Mouse (Mus musculus) ES-Bruce4 (cell line): ENCODE measurements around the gene Xirp1. TPM values are rescaled to one million over a fixed set of nuclear protein-coding genes. Genes with fewer than 3 reads are reported as not detected.

Source experiments
- H3K27ac ChIP-seq: 2 replicates; pipeline ENCODE4 v1.5.1; 2012; ENCODE audit warnings: low read length, inconsistent platforms; ENCODE audit not compliant: insufficient read depth
- H3K27me3 ChIP-seq: 2 replicates; pipeline ENCODE4 v1.6.1; 2012; ENCODE audit warnings: mild to moderate bottlenecking, low read length, inconsistent platforms; ENCODE audit not compliant: control insufficient read depth, poor library complexity, insufficient read depth, severe bottlenecking
- H3K36me3 ChIP-seq: 2 replicates; pipeline ENCODE4 v1.6.1; 2012; ENCODE audit warnings: inconsistent platforms, mild to moderate bottlenecking, low read length, moderate library complexity; ENCODE audit not compliant: control insufficient read depth, poor library complexity, insufficient read depth, severe bottlenecking
- H3K4me1 ChIP-seq: one replicate; pipeline ENCODE4 v1.8.1; 2011; ENCODE audit warnings: low read length; ENCODE audit not compliant: control insufficient read depth, insufficient read depth
- H3K4me3 ChIP-seq: 2 replicates; pipeline ENCODE4 v1.5.1; 2011; ENCODE audit warnings: low read depth, mild to moderate bottlenecking, low read length
- H3K9ac ChIP-seq: 2 replicates; pipeline ENCODE4 v1.6.1; 2012; ENCODE audit warnings: low read depth, mild to moderate bottlenecking, inconsistent platforms; ENCODE audit not compliant: poor library complexity, severe bottlenecking
- H3K9me3 ChIP-seq: replicated peaks from 2 replicates; pipeline ENCODE4 v1.6.1; 2012; ENCODE audit warnings: mild to moderate bottlenecking, low read length, inconsistent platforms; ENCODE audit not compliant: control insufficient read depth, poor library complexity, insufficient read depth, severe bottlenecking
- CTCF ChIP-seq: IDR thresholded peaks from one replicate; pipeline ENCODE4 v1.8.1; 2011; ENCODE audit warnings: low read depth, low read length
- EP300 ChIP-seq: IDR thresholded peaks from 2 replicates; pipeline ENCODE4 v1.6.1; 2011; ENCODE audit warnings: low read depth, low read length; ENCODE audit not compliant: insufficient read depth
- POLR2A ChIP-seq: IDR thresholded peaks from one replicate; pipeline ENCODE4 v1.8.1; 2011; ENCODE audit warnings: low read length; ENCODE audit not compliant: insufficient read depth
- polyA plus RNA-seq: library from polyadenylated mRNA; stranded (reverse); fragments of >200 nt; gene quantifications from 2 replicates; pipeline ENCODE4 v1.2.4, GENCODE M21; 2011; ENCODE audit warnings: low read depth; ENCODE audit not compliant: missing spikeins, insufficient read depth, insufficient read length

Xirp1 gene
- polyA plus RNA-seq, 1 experiment, result not detected

- H3K9ac ChIP-seq, result peak overlapping the region; percentile 35
- no peaks in the 10 kb centered on the region for H3K27me3 ChIP-seq
- H3K4me1 ChIP-seq, result peaks cover 11% of the 10 kb centered on the region
- peak overlapping the region; percentile 55; the same call in 1 of the 2 replicates for H3K4me3 ChIP-seq
- H3K27ac ChIP-seq, result peak overlapping the region; percentile 8; the same call in 1 of the 2 replicates
- peaks cover 22% of the 10 kb centered on the region for H3K36me3 ChIP-seq
- H3K9me3 ChIP-seq, result no peaks in the 10 kb centered on the region
- TF ChIP-seq EP300, result no peak
- no peak for TF ChIP-seq POLR2A
- peak; percentile 49 for TF ChIP-seq CTCF
Measured at GRCm38 (mm10) chr9:119974609-119975008, 48.8 kb downstream of the Xirp1 start.

DNA sequence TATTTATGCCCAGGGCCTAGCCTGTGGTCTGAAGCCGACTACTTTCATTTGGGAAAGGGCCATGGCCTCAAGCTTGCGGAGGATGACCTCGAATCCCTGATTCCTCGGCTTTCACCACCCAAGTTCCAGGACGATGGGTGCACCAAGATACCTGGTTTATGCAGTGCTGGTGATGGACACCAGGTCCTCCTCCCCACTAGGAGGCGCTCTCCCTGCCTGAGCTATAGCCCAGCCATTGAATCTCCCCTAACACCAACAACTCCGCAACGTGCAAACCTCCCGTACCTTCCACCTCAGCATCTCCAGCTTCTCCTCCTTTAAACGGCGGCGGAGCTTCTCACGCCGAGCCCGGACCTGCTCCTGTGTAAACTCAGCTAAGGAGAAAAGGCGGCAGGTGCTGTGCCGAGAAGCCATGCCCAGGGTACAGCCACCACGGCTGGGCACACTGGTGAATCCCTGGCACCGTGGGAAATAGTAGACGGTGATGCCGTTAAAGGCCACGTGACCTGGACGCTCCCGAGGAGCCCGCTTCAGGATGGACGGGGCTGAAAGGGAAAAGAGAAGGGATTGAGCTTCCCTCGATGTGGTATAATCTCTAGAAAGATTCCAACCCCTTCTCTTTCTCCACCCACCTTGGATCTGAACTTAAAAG, 49.4 kb downstream of the Xirp1 start:
- H3K4me1 ChIP-seq, result peaks cover 10% of the 10 kb centered on the region
- peak overlapping the region; percentile 35 for H3K9ac ChIP-seq
- H3K9me3 ChIP-seq, result no peaks in the 10 kb centered on the region
- peak overlapping the region; percentile 55 for H3K4me3 ChIP-seq
- H3K36me3 ChIP-seq, result peaks cover 22% of the 10 kb centered on the region
- H3K27ac ChIP-seq, result peak overlapping the region; percentile 8; the same call in 1 of the 2 replicates
- TF ChIP-seq EP300 (0 out of 2 replicates have a peak, but pooled peaks have one; percentile 29), CTCF (peak; percentile 99), POLR2A (no peak)
- H3K27me3 ChIP-seq, result no peaks in the 10 kb centered on the region

DNA sequence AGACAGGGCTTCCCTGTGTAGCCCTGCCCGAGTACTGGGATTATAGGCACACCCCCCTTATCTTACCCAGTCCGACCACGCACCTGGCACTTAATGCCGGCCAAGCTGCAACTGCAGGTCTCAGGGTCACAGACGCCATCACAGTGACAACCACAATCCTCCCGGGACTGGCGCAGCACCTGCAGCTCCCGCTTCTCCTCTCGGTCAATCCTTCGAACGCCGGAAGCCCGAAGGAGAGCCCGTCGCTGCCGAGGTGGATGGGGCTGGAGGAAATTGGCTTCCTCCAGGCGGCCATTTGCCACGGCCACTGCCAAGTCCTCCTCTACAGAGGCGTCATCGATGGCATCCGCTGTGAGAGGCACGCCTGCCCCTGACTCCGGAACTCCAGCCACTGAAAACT, 50.1 kb downstream of the Xirp1 start:
- H3K27ac ChIP-seq, result no peak overlapping the region
- no peak overlapping the region for H3K9ac ChIP-seq
- H3K27me3 ChIP-seq, result no peaks in the 10 kb centered on the region
- no peak for TF ChIP-seq POLR2A
- H3K36me3 ChIP-seq, result peaks cover 22% of the 10 kb centered on the region
- no peaks in the 10 kb centered on the region for H3K9me3 ChIP-seq
- no peak overlapping the region for H3K4me3 ChIP-seq
- H3K4me1 ChIP-seq, result peaks cover 5% of the 10 kb centered on the region

- Histone ChIP-seq H3K4me1 (peaks cover 2% of the 10 kb centered on the region), H3K4me3 (no peak overlapping the region), H3K9me3 (no peaks in the 10 kb centered on the region), H3K27ac (no peak overlapping the region), H3K27me3 (no peaks in the 10 kb centered on the region), H3K9ac (no peak overlapping the region), H3K36me3 (peaks cover 22% of the 10 kb centered on the region)
- TF ChIP-seq EP300 (no peak), CTCF (no peak), POLR2A (no peak)
Measured at GRCm38 (mm10) chr9:119972582-119972981, 50.8 kb downstream of the Xirp1 start.

- Histone ChIP-seq H3K4me3 (no peak overlapping the region), H3K27ac (no peak overlapping the region), H3K27me3 (no peaks in the 10 kb centered on the region), H3K9ac (no peak overlapping the region), H3K4me1 (no peaks in the 10 kb centered on the region), H3K9me3 (no peaks in the 10 kb centered on the region), H3K36me3 (peaks cover 22% of the 10 kb centered on the region)
- TF ChIP-seq CTCF (no peak), POLR2A (no peak), EP300 (no peak)
Measured at GRCm38 (mm10) chr9:119972166-119972565, 51.2 kb downstream of the Xirp1 start.

- H3K4me3 ChIP-seq, result no peak overlapping the region
- H3K9me3 ChIP-seq, result no peaks in the 10 kb centered on the region
- no peaks in the 10 kb centered on the region for H3K4me1 ChIP-seq
- H3K27me3 ChIP-seq, result no peaks in the 10 kb centered on the region
- TF ChIP-seq CTCF, result no peak
- peaks cover 22% of the 10 kb centered on the region for H3K36me3 ChIP-seq
- no peak overlapping the region for H3K9ac ChIP-seq
- no peak overlapping the region for H3K27ac ChIP-seq
Measured at GRCm38 (mm10) chr9:119970763-119971656, 52.4 kb downstream of the Xirp1 start.
